Mouse (Mus musculus) thymus, adult 2 months (tissue): ENCODE results near the gene Dnah8. TPM values are rescaled to one million over a fixed set of nuclear protein-coding genes. Genes with fewer than 3 reads are reported as not detected.
"Not testable (repeated sequence)": the region's sequence is repeated elsewhere in the genome, so short reads cannot be mapped to it uniquely, and the experiment has no call there.

ENCODE experiments used
- DNase-seq: peaks from one replicate; pipeline ENCODE4 v3.0.0; 2021
- H3K27ac ChIP-seq: fragments of 200-500 bp; 2 replicates; pipeline ENCODE4 v1.5.1; 2012; ENCODE audit warnings: low read length, control low read depth; ENCODE audit not compliant: control insufficient read depth, insufficient read depth
- H3K27me3 ChIP-seq: fragments of 200-500 bp; 2 replicates; pipeline ENCODE4 v1.6.1; 2012; ENCODE audit warnings: mild to moderate bottlenecking, low read length, moderate library complexity, mixed read lengths; ENCODE audit not compliant: control insufficient read depth, insufficient read depth
- H3K36me3 ChIP-seq: fragments of 200-500 bp; 2 replicates; pipeline ENCODE4 v1.6.1; 2012; ENCODE audit warnings: mild to moderate bottlenecking, low read length, moderate library complexity; ENCODE audit not compliant: control insufficient read depth, insufficient read depth
- H3K4me1 ChIP-seq: fragments of 200-500 bp; replicated peaks from 2 replicates; pipeline ENCODE4 v1.6.1; 2012; ENCODE audit warnings: low read length; ENCODE audit not compliant: control insufficient read depth, insufficient read depth
- H3K4me3 ChIP-seq: fragments of 200-500 bp; 2 replicates; pipeline ENCODE4 v1.5.1; 2012; ENCODE audit warnings: mild to moderate bottlenecking, low read length, control low read depth, moderate library complexity; ENCODE audit not compliant: control insufficient read depth, insufficient read depth
- CTCF ChIP-seq: fragments of 200-500 bp; IDR thresholded peaks from 2 replicates; pipeline ENCODE4 v1.5.1; 2012; ENCODE audit warnings: mild to moderate bottlenecking, control low read depth, low read length, moderate library complexity, borderline replicate concordance; ENCODE audit not compliant: control insufficient read depth, poor library complexity, insufficient read depth; ENCODE audit errors: extremely low read depth
- POLR2A ChIP-seq: fragments of 200-500 bp; IDR thresholded peaks from 2 replicates; pipeline ENCODE4 v1.6.1; 2012; ENCODE audit warnings: mild to moderate bottlenecking, low read length, control low read depth, moderate library complexity; ENCODE audit not compliant: control insufficient read depth, poor library complexity, insufficient read depth; ENCODE audit errors: extremely low read depth
- WGBS: fragments of 180-500 bp; shearing (Covaris S2); methylation state at CpG from one replicate; pipeline ENCODE4 v1.1.7; 2018; 5-methylcytosine and 5-hydroxymethylcytosine counted together
- polyA plus RNA-seq: library from polyadenylated mRNA; depleted of rRNA; stranded (reverse); fragments of >200 nt; gene quantifications from 2 replicates; pipeline ENCODE4 v1.2.3, GENCODE M21; 2012

Dnah8 gene
- polyA plus RNA-seq, 1 experiment, result 58.4 TPM

DNA sequence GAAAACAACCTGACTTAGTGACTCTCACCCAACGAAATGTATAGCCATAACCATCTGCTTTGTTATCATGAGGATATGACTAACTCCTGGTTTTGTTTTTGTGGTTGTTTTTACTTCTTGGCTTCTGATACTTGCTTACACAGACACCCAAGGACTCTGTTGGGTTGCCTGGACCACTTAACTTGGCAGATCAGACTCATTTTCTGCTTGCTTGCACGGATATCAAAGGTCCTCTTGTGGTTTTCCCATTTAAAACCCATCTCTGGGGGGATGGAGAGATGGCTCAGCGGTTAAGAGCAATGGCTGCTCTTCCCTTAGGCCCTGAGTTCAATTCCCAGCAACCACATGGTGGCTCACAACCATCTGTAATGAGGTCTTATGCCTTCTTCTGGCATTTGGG, 954 bp upstream of the Dnah8 start:
- Histone ChIP-seq H3K27ac (no peak overlapping the region), H3K4me3 (0 out of 2 replicates have a peak overlapping the region, but pooled peaks have one; percentile 21), H3K36me3 (peaks cover 5% of the 10 kb centered on the region; the same call in 1 of the 2 replicates), H3K4me1 (no peaks in the 10 kb centered on the region; the same call in 1 of the 2 replicates), H3K27me3 (no peaks in the 10 kb centered on the region)
- no peak for DNase-seq
- 32% methylated on average over 3 of the region's 3 CpGs for WGBS
- no peak for TF ChIP-seq POLR2A
- TF ChIP-seq CTCF, result no peak

DNA sequence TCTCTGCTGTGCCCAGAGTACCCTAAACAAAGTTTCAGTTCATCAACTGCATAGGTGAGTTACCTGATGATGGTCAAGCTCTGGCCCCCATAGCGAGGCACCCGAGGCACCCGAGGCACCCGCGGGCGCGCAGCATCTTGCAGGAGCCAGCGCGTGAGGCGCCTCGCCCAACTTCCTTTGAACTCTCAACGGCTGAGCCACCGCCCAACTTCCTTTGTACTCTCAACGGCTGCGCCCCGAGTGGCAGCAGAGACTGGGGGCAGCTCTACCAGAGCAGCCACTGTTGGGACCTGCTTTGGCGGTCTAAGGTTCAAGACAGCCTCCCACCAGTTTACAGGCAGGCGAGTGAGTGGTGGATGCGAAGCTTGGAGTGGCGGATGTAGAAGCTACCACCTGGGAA, 2.6 kb downstream of the Dnah8 start, which contains the start of gene Glo1:
Gene Glo1 (minus strand): TSS at position 153 of the 400 bp plus-strand sequence.
- H3K27me3 ChIP-seq, H3K36me3 ChIP-seq, H3K4me1 ChIP-seq, H3K4me3 ChIP-seq, H3K27ac ChIP-seq, DNase-seq: not testable (repeated sequence)
- no CpG with 5 or more reads among the region's 20 CpGs for WGBS

DNA sequence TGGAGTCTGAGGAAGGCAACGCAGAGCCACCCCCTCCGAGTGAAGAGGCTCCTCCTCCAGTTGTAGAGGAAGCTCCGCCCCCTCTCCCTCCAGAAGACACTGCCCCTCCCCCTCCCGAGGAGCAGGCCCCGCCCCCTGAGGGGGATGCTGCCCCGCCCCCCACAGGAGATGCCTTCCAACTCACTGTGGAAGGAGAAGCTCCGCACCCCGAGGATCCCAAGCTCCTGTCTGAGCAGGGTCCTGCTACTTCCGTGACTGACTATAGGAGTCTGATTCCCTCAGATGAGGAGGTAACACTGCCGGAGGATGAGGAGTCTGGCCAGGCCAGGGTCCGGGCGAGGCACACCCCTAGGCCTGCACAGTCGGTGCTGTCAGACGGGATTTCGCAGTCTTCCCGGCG, 11.2 kb downstream of the Dnah8 start:
- TF ChIP-seq POLR2A, result no peak
- TF ChIP-seq CTCF, result no peak
- Histone ChIP-seq H3K4me3 (no peak overlapping the region), H3K27ac (no peak overlapping the region), H3K36me3 (peaks cover 11% of the 10 kb centered on the region; the same call in 1 of the 2 replicates), H3K4me1 (no peaks in the 10 kb centered on the region), H3K27me3 (no peaks in the 10 kb centered on the region)
- whole genome bisulfite sequencing, result 80% methylated on average over 17 of the region's 17 CpGs
- peak; percentile 14 for DNase-seq

DNA sequence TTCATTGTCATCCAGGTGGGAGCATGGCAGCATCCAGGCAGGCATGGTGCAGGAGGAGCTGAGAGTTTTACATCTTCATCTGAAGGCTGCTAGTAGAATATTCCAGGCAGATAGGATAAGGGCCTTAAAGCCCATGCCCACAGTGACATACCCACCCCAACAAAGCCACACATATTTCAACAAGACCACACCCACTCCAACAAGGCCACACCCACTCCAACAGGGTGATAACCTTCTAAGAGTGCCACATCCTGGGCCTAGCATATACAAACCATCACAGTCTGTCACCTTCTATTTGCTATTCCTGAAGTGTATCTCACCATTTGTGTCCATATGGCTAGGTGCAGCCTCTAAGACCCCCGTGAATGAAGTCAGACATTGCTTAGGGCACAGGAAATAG, 13.6 kb downstream of the Dnah8 start:
- Histone ChIP-seq H3K27me3 (no peaks in the 10 kb centered on the region), H3K27ac (no peak overlapping the region), H3K4me1 (no peaks in the 10 kb centered on the region), H3K4me3 (no peak overlapping the region), H3K36me3 (peaks cover 20% of the 10 kb centered on the region)
- no peak for DNase-seq
- TF ChIP-seq CTCF (no peak), POLR2A (no peak)
- 86% methylated on average over 1 of the region's 1 CpGs for WGBS

DNA sequence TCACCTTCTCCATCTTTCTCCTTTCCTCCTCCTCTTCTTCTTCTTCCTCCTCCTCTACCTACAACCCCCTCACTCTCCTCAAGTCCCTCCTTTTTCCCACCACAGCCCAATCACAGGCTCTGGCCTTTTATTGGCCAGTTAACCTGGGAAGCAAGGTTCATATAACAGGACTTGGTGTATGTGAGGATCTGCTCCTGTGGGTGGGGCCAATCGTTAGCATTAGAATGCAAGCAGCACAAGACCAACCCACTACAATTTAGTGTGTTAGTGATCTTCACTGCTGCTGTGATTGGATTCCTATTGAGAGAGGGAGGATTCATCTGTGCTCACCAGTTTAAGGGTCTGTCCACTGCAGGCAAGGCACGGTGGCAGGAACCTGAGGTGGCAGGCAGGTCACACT, 14.8 kb downstream of the Dnah8 start:
- 90% methylated on average over 2 of the region's 2 CpGs for WGBS
- Histone ChIP-seq H3K36me3 (peaks cover 32% of the 10 kb centered on the region), H3K27me3 (no peaks in the 10 kb centered on the region), H3K4me3 (no peak overlapping the region), H3K4me1 (no peaks in the 10 kb centered on the region), H3K27ac (no peak overlapping the region)
- TF ChIP-seq CTCF (no peak), POLR2A (no peak)
- no peak for DNase-seq

DNA sequence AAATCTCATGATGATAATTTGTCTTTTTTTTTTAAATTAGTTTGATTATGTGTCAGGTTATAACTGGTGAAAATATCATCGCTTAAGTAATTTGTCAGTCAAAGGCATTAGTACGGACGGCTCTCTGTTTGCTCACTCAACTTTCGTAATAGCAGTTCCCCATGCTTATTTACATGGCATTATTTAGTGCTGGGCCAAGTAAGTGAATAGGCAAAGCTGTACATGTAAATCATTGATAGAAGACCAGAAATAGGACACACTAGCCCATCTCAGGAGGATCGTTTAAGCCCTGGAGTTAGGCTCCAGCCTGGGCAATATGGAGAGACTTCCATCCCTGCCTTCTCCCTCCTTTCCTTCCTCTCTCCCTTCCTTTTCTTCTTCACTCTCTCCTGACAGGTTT, 16.7 kb downstream of the Dnah8 start:
- peaks cover 39% of the 10 kb centered on the region for H3K36me3 ChIP-seq
- no peak for DNase-seq
- no peaks in the 10 kb centered on the region for H3K27me3 ChIP-seq
- H3K4me3 ChIP-seq, result no peak overlapping the region
- H3K4me1 ChIP-seq, result no peaks in the 10 kb centered on the region
- TF ChIP-seq POLR2A (no peak), CTCF (no peak)
- no peak overlapping the region for H3K27ac ChIP-seq
- 98% methylated on average over 5 of the region's 5 CpGs for WGBS

DNA sequence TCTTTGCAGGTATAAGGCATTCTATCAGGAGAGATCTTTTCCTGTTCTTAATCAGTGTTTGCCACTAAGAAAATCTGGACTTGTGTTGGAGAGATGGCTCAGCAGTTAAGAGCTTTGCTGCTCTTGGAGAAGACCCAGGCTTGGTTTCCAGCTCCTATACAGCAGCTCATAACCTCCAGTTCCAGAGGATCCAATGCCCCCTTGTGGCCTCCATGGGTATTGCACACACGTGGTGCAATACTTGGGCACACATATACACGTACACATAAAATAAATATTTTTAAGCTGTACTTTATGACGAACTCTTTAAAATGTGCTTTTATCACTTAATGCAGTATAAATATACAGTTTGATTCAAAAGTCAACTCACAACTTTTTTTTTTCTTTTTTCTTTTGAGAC, 24.6 kb downstream of the Dnah8 start:
- no peak for DNase-seq
- Histone ChIP-seq H3K27ac (no peak overlapping the region), H3K4me3 (no peak overlapping the region), H3K36me3 (peaks cover 50% of the 10 kb centered on the region), H3K27me3 (no peaks in the 10 kb centered on the region), H3K4me1 (no peaks in the 10 kb centered on the region)
- no peak for TF ChIP-seq CTCF
- TF ChIP-seq POLR2A, result no peak
- 97% methylated on average over 3 of the region's 3 CpGs for WGBS
